ENCODE assay signal across 10 mouse cellular contexts in genomic region chr14:73399866-73400618, GRCm38 (mm10). TPM values are rescaled to one million over a fixed set of nuclear protein-coding genes. Genes with fewer than 3 reads are reported as not detected.
DNase-seq lines count a peak whose midpoint lies in the region; ATAC-seq and TF ChIP-seq lines count a peak whose summit lies in the region.
"Had no signal": no experiment of that assay in that cellular context is flagged by ENCODE, and none has a peak within 500 bp of the region (broad histone marks: within the 10 kb centered on the region; RNA-seq: fewer than 3 reads in every experiment).

No protein-coding gene starts in this region.

- 29% methylated on average over 15 of the region's 15 CpGs for WGBS in midbrain, embryonic 14.5 days
- WGBS in midbrain, postnatal 0 days = 32% methylated on average over 15 of the region's 15 CpGs
- WGBS in liver, embryonic 15.5 days (ENCODE audit: insufficient replicate concordance) = 12% methylated on average over 15 of the region's 15 CpGs
- WGBS in midbrain, embryonic 11.5 days = 23% methylated on average over 15 of the region's 15 CpGs

- intact Hi-C loops in gastrocnemius, adult 2 months (cut with DNase I) = no loop called here

- ATAC-seq in midbrain, embryonic 14.5 days (ENCODE audit: low FRiP score, low TSS enrichment) = no peak
- ATAC-seq in midbrain, postnatal 0 days (ENCODE audit: low FRiP score) = no peak
- ATAC-seq in liver, embryonic 15.5 days (ENCODE audit: insufficient read depth) = 0 out of 2 replicates have a peak, but pooled peaks have one; percentile 43
- no peak for ATAC-seq in midbrain, embryonic 11.5 days (ENCODE audit: low FRiP score)

- H3K4me2 ChIP-seq in midbrain, embryonic 14.5 days (ENCODE audit: low read length) = no peak overlapping the region
- H3K4me2 ChIP-seq in midbrain, postnatal 0 days (ENCODE audit: low read depth, low read length, poor library complexity, severe bottlenecking) = no peak overlapping the region
- H3K4me2 ChIP-seq in liver, embryonic 15.5 days = peak overlapping the region; percentile 38; the same call in 1 of the 2 replicates
- no peak overlapping the region for H3K4me2 ChIP-seq in midbrain, embryonic 11.5 days
- H3K4me2 ChIP-seq: neural tube, embryonic 13.5 days had no signal

- no peaks in the 10 kb centered on the region for H3K4me1 ChIP-seq in midbrain, embryonic 14.5 days (ENCODE audit: control insufficient read depth, insufficient read depth, low read length)
- no peaks in the 10 kb centered on the region for H3K4me1 ChIP-seq in midbrain, postnatal 0 days (ENCODE audit: insufficient read depth, low read length)
- H3K4me1 ChIP-seq in liver, embryonic 15.5 days (replicated peaks) = peaks cover 49% of the 10 kb centered on the region
- no peaks in the 10 kb centered on the region for H3K4me1 ChIP-seq in midbrain, embryonic 11.5 days (ENCODE audit: control insufficient read depth, insufficient read depth, low read length)

- no peaks in the 10 kb centered on the region for H3K9me3 ChIP-seq in midbrain, embryonic 14.5 days (ENCODE audit: control insufficient read depth, low read length)
- H3K9me3 ChIP-seq in midbrain, postnatal 0 days (ENCODE audit: low read length) = no peaks in the 10 kb centered on the region
- H3K9me3 ChIP-seq in liver, embryonic 15.5 days (replicated peaks) = no peaks in the 10 kb centered on the region
- no peaks in the 10 kb centered on the region for H3K9me3 ChIP-seq in midbrain, embryonic 11.5 days (ENCODE audit: control insufficient read depth, low read length)
- H3K9me3 ChIP-seq: neural tube, embryonic 13.5 days had no signal

- peak overlapping the region; percentile 61 for H3K27ac ChIP-seq in gastrocnemius, adult 2 months
- no peak overlapping the region for H3K27ac ChIP-seq in midbrain, embryonic 14.5 days (replicated peaks; ENCODE audit: low read depth, low read length)
- H3K27ac ChIP-seq in midbrain, postnatal 0 days (ENCODE audit: low read depth, low read length) = no peak overlapping the region
- H3K27ac ChIP-seq in liver, embryonic 15.5 days (replicated peaks) = peak overlapping the region; percentile 56
- no peak overlapping the region for H3K27ac ChIP-seq in midbrain, embryonic 11.5 days (ENCODE audit: low read depth, low read length)
- H3K27ac ChIP-seq: neural tube, embryonic 13.5 days had no signal

- no peak for DNase-seq in gastrocnemius, adult 2 months
- DNase-seq in gastrocnemius, adult 18-20 months (ENCODE audit: low spot score) = no peak
- DNase-seq in midbrain, embryonic 14.5 days = peak; percentile 21
- no peak for DNase-seq in midbrain, postnatal 0 days (ENCODE audit: low spot score)
- DNase-seq in thymus, postnatal 36 days = peak; percentile 58 to 71
- no peak for DNase-seq in retina, postnatal 1 day
- DNase-seq in midbrain, embryonic 11.5 days (ENCODE audit: low spot score, missing footprints) = no peak
- DNase-seq: adrenal gland, postnatal 25 days had no signal

- H3K36me3 ChIP-seq in midbrain, embryonic 14.5 days (ENCODE audit: control insufficient read depth, insufficient read depth, low read length) = no peaks in the 10 kb centered on the region
- H3K36me3 ChIP-seq in midbrain, postnatal 0 days (ENCODE audit: insufficient read depth, low read length) = no peaks in the 10 kb centered on the region
- no peaks in the 10 kb centered on the region for H3K36me3 ChIP-seq in liver, embryonic 15.5 days (replicated peaks)
- no peaks in the 10 kb centered on the region for H3K36me3 ChIP-seq in midbrain, embryonic 11.5 days (ENCODE audit: control insufficient read depth, insufficient read depth, low read length)
- H3K36me3 ChIP-seq: neural tube, embryonic 13.5 days had no signal

- no peak overlapping the region; the same call in 1 of the 2 replicates for H3K4me3 ChIP-seq in gastrocnemius, adult 2 months
- H3K4me3 ChIP-seq in midbrain, embryonic 14.5 days (replicated peaks; ENCODE audit: low read depth, low read length) = no peak overlapping the region
- no peak overlapping the region for H3K4me3 ChIP-seq in midbrain, postnatal 0 days (ENCODE audit: low read depth, low read length)
- H3K4me3 ChIP-seq in liver, embryonic 15.5 days (replicated peaks) = no peak overlapping the region
- H3K4me3 ChIP-seq in midbrain, embryonic 11.5 days (ENCODE audit: low read depth, low read length) = no peak overlapping the region
- H3K4me3 ChIP-seq: neural tube, embryonic 13.5 days had no signal

- no peak for TF ChIP-seq CTCF in gastrocnemius, adult 2 months (IDR thresholded peaks at IDR 0.05)
- no peak for TF ChIP-seq CTCF in midbrain, postnatal 0 days (IDR thresholded peaks at IDR 0.05)

- no peaks in the 10 kb centered on the region for H3K27me3 ChIP-seq in midbrain, embryonic 14.5 days (ENCODE audit: control insufficient read depth, insufficient read depth, low read length)
- no peaks in the 10 kb centered on the region for H3K27me3 ChIP-seq in midbrain, postnatal 0 days (ENCODE audit: insufficient read depth, low read length)
- no peaks in the 10 kb centered on the region for H3K27me3 ChIP-seq in liver, embryonic 15.5 days
- no peaks in the 10 kb centered on the region for H3K27me3 ChIP-seq in midbrain, embryonic 11.5 days (ENCODE audit: control insufficient read depth, insufficient read depth, low read length)
- H3K27me3 ChIP-seq: neural tube, embryonic 13.5 days had no signal

- H3K9ac ChIP-seq in midbrain, embryonic 14.5 days (replicated peaks; ENCODE audit: low read length) = no peak overlapping the region
- H3K9ac ChIP-seq in midbrain, postnatal 0 days (replicated peaks; ENCODE audit: low read length, poor library complexity, severe bottlenecking) = no peak overlapping the region
- H3K9ac ChIP-seq in liver, embryonic 15.5 days = no peak overlapping the region
- no peak overlapping the region for H3K9ac ChIP-seq in midbrain, embryonic 11.5 days (ENCODE audit: low read length)
- H3K9ac ChIP-seq: neural tube, embryonic 13.5 days had no signal

RNA-seq across cellular contexts. Expression of gene Itm2b, which starts 15.0 kb away (rescaled TPM):
- 100 to 1,000 TPM; 255 to 336 TPM for total RNA-seq in gastrocnemius, adult 2 months (2021)
- 100 to 1,000 TPM; 281 to 288 TPM for total RNA-seq in gastrocnemius, adult 18-20 months (2021)
- polyA plus RNA-seq in midbrain, embryonic 14.5 days (2014; fragmentation: Nextera tagmentation; extraction: Ambion mirVana) = 599 and 615 TPM in 2 replicates
- 381 and 427 TPM in 2 replicates for total RNA-seq in midbrain, postnatal 0 days (2014; rRNA removed)
- 855 and 913 TPM in 2 replicates for polyA plus RNA-seq in midbrain, postnatal 0 days (2015; fragmentation: Nextera tagmentation; extraction: Ambion mirVana)
- polyA plus RNA-seq in liver, embryonic 15.5 days (2015; fragmentation: Nextera tagmentation; extraction: Ambion mirVana) = 524 and 538 TPM in 2 replicates
- 325 and 356 TPM in 2 replicates for polyA plus RNA-seq in midbrain, embryonic 11.5 days (2014; fragmentation: Nextera tagmentation; extraction: Ambion mirVana)

Comparison
In these comparisons a context has a peak if more than half of its experiments do, and no peak if none do; other contexts are left out.
1. DNase-seq: peak in midbrain, embryonic 14.5 days (single experiment) and thymus, postnatal 36 days (2 of 2); none in gastrocnemius, adult 2 months (single experiment), gastrocnemius, adult 18-20 months (single experiment), midbrain, postnatal 0 days (single experiment), retina, postnatal 1 day (single experiment) and midbrain, embryonic 11.5 days (single experiment).
2. H3K27ac ChIP-seq: peak in gastrocnemius, adult 2 months (single experiment) and liver, embryonic 15.5 days (single experiment); none in midbrain, embryonic 14.5 days (single experiment), midbrain, postnatal 0 days (single experiment) and midbrain, embryonic 11.5 days (single experiment).